Mouse (Mus musculus) ES-E14 (cell line): ENCODE data around the gene Zfp119a.

Source experiments
- CHD2 ChIP-seq: IDR thresholded peaks from 2 replicates; pipeline ENCODE4 v1.6.1; 2014; ENCODE audit warnings: mild to moderate bottlenecking, low read depth, low read length, inconsistent platforms
- MAFK ChIP-seq: IDR thresholded peaks from 2 replicates; pipeline ENCODE4 v1.6.1; 2014; ENCODE audit warnings: mild to moderate bottlenecking, low read depth, low read length, inconsistent platforms; ENCODE audit not compliant: insufficient read depth
- ZC3H11A ChIP-seq: IDR thresholded peaks from 2 replicates; pipeline ENCODE4 v1.6.1; 2012; ENCODE audit warnings: low read depth, mild to moderate bottlenecking, inconsistent platforms, low read length, borderline replicate concordance
- ZNF384 ChIP-seq: IDR thresholded peaks from 2 replicates; pipeline ENCODE4 v1.6.1; 2012; ENCODE audit warnings: low read depth, low read length, inconsistent platforms

DNA sequence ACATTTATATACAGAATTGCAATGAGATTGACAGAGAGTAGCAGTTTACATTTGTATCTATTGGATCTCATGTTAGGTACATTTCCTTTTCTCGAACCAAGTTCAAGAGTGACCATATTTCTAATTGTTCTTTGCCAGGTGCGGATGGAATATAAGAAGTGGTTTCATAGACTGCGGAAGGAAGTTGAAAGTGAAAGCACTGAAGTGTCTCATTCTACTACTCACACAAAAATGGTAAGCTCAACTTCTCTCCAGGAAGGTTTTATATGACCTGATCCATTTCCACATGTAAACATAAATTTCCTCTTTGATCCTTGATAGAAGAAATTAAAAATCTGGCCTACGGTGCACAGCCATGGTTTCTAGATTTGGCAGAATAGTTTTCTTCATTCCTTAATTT is 35.7 kb downstream of the Zfp119a start:
- TF ChIP-seq CHD2 (no peak), ZC3H11A (no peak), ZNF384 (no peak), MAFK (no peak)
